Mouse (Mus musculus) adrenal gland, adult 2 months (tissue): Measurements from ENCODE around the gene Tmem38a. TPM values are rescaled to one million over a fixed set of nuclear protein-coding genes. Genes with fewer than 3 reads are reported as not detected.

Experiments used
- DNase-seq: peaks from one replicate; pipeline ENCODE4 v3.0.0; 2021
- long read RNA-seq: library from polyadenylated mRNA; stranded (forward); transcript quantifications from one replicate; pipeline ENCODE4 v2.0.0, GENCODE M21; 2021
- polyA plus RNA-seq: library from polyadenylated mRNA; depleted of rRNA; stranded (reverse); fragments of >200 nt; gene quantifications from 2 replicates; pipeline ENCODE4 v1.2.3, GENCODE M21; 2012; rRNA removed
- total RNA-seq, 2 experiments: library from RNA; stranded (reverse); gene quantifications; 2 replicates each; pipeline ENCODE4 v1.2.3; 2021

Tmem38a gene
- total RNA-seq (1 to 10 TPM; 6.4 to 7.8 TPM), polyA plus RNA-seq (10.9 and 13.6 TPM in 2 replicates)
- long read RNA-seq, partial matches to known transcripts: 0 of 6 reads
- long read RNA-seq, other reads (novel, unspliced or antisense): 2 of 6 reads

- DNase-seq: peak; percentile 88
Observed at GRCm38 (mm10) chr8:72571611-72572473, at the start of gene Tmem38a. Gene Tmem38a (plus strand): TSS chr8:72572055.

- DNase-seq: no peak
Observed at GRCm38 (mm10) chr8:72532103-72532502, 39.8 kb upstream of the Tmem38a start.

- peak; percentile 39 for DNase-seq
Observed at GRCm38 (mm10) chr8:72534888-72535287, 37.0 kb upstream of the Tmem38a start.

- DNase-seq: no peak
Observed at GRCm38 (mm10) chr8:72539234-72539633, 32.6 kb upstream of the Tmem38a start.

- no peak for DNase-seq
Observed at GRCm38 (mm10) chr8:72547122-72547801, 24.6 kb upstream of the Tmem38a start.

GRCm38 (mm10) chr8:72547802-72548643, 23.8 kb upstream of the Tmem38a start, which contains the start of gene Med26:
Gene Med26 (minus strand): TSS chr8:72548270.
- DNase-seq: peak; percentile 99

GRCm38 (mm10) chr8:72548644-72549313, 23.1 kb upstream of the Tmem38a start:
- DNase-seq: no peak

- DNase-seq: peak; percentile 24
Observed at GRCm38 (mm10) chr8:72549314-72549892, 22.5 kb upstream of the Tmem38a start.

- no peak for DNase-seq
Observed at GRCm38 (mm10) chr8:72555770-72556169, 16.1 kb upstream of the Tmem38a start.

GRCm38 (mm10) chr8:72561111-72561689, 10.7 kb upstream of the Tmem38a start:
- DNase-seq: no peak

- DNase-seq: no peak
Observed at GRCm38 (mm10) chr8:72565970-72566369, 5.9 kb upstream of the Tmem38a start.

- peak; percentile 99 for DNase-seq
Observed at GRCm38 (mm10) chr8:72570633-72571610, 933 bp upstream of the Tmem38a start, which contains the start of gene Smim7. Gene Smim7 (minus strand): TSS chr8:72571088.

- no peak for DNase-seq
Observed at GRCm38 (mm10) chr8:72572507-72572906, 652 bp downstream of the Tmem38a start.

GRCm38 (mm10) chr8:72573450-72573849, 1.6 kb downstream of the Tmem38a start:
- no peak for DNase-seq

GRCm38 (mm10) chr8:72575915-72576314, 4.1 kb downstream of the Tmem38a start:
- no peak for DNase-seq

- no peak for DNase-seq
Observed at GRCm38 (mm10) chr8:72577266-72577665, 5.4 kb downstream of the Tmem38a start.

GRCm38 (mm10) chr8:72577941-72578340, 6.1 kb downstream of the Tmem38a start:
- no peak for DNase-seq

- no peak for DNase-seq
Observed at GRCm38 (mm10) chr8:72579374-72579773, 7.5 kb downstream of the Tmem38a start.
